Mouse (Mus musculus) neural tube, embryonic 10.5 days (tissue): ENCODE results near the gene Mta1.

Source experiments
- DNase-seq: peaks from one replicate; pipeline ENCODE4 v3.0.0-alpha.2; 2017; ENCODE audit warnings: low spot score; ENCODE audit errors: extremely low spot score

Mta1 gene

DNA sequence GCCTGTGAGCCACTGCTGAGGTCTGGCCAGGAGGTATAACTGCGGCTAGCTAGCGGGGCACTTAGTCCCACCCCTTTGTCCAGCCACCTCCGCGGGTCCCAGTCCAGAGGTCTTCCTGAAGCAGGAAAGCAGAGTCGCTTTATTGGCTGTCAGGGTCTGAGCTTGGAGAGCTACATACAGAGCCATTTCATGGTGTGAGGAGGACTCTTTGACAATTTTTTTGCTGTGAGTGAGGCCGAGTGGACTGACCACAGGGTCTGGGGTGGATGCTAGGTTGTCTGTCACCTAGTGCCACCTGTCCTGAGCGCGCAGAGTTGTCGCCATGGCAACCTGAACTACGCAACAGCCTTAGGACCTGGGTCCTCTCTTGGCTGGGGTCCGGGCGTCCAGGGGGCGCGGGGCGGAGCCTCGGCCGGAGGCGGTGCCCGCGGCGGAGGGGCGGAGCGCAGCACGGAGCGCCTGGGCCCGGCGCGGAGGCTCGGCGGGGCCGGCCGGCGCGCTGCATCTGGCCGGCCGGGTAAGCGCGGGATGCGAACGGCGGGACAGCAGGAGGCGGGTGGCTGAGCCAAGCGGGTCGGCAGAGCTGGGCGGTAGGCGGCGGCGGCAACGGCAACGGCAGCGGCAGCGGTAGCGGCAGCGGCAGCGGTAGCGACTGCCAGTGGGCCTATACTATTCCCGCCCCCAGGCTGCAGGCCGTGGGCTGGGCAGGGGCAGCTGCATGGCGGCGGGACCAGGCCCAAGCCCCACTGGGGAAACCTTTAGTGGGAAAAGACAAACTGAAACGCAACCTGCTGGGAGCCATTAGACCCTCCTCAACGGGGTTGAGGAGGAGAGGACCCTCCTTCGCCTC lies 87.6 kb downstream of the Mta1 start, which contains the start of gene Tmem121:
TSS of gene Tmem121 (plus strand) at position 489 of the 850 bp plus-strand sequence.
- DNase-seq, result peak; percentile 70

DNA sequence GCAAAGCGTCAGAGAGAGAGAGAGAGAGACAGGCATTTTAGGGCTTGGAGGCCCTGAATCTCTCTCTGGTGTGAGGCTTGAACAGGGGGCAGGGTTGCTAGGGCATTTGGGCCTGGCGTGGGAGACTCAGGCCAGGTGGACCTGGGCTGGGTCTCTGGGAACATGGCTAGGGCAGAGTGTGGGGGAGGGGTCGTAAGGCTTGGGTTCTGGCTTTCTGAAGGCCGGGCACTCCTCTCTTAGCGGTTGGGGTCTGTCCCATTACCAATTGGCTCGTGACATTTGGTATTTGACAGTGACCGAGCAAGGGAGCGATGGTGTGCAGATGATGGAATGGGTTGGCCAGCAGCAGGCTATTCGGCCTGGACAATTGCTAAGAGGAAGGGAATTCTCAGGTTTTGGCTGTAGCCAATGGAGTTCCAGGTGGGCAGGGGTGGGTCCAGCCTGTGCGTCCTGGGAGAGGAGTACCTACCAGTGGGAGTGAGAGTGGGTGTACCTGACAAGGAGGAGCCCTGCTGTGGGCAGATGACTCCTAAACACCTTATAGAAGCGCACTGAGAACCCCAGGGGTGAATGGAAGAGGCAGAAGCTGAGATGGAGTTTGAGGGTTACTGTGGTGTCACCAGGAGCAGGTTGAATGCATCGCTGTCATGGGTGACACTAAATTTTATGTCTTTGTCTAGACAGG lies 88.4 kb downstream of the Mta1 start:
- no peak for DNase-seq
